Mouse (Mus musculus): ENCODE measurements around the gene Ehd4. TPM values are rescaled to one million over a fixed set of nuclear protein-coding genes. Genes with fewer than 3 reads are reported as not detected.

Ehd4 gene
- total RNA-seq, 2 experiments from 2014 or later, result 12.1 to 15.0 TPM

GRCm38 (mm10) chr2:120064639-120065038 is 89.8 kb downstream of the Ehd4 start:
- intact Hi-C loops (cut with DNase I), result no loop called here
- no peak for DNase-seq (ENCODE audit: extremely low spot score in 1 of 2, low spot score in 2 of 2)
- peak; percentile 30 for TF ChIP-seq CTCF (IDR thresholded peaks at IDR 0.05)
- no peak overlapping the region for H3K27ac ChIP-seq
- H3K4me3 ChIP-seq, result no peak overlapping the region

- H3K4me3 ChIP-seq, result no peak overlapping the region
- DNase-seq (ENCODE audit: extremely low spot score in 1 of 2, low spot score in 2 of 2), result no peak
- TF ChIP-seq CTCF (IDR thresholded peaks at IDR 0.05), result no peak
- no peak overlapping the region for H3K27ac ChIP-seq
- intact Hi-C loops (cut with DNase I), result no loop called here
Observed at GRCm38 (mm10) chr2:120062248-120062647, 92.2 kb downstream of the Ehd4 start.

- intact Hi-C loops (cut with DNase I), result no loop called here
- no peak overlapping the region for H3K4me3 ChIP-seq
- H3K27ac ChIP-seq, result no peak overlapping the region
- TF ChIP-seq CTCF (IDR thresholded peaks at IDR 0.05), result no peak
- DNase-seq (ENCODE audit: extremely low spot score in 1 of 2, low spot score in 2 of 2), result no peak
Observed at GRCm38 (mm10) chr2:120060651-120061050, 93.8 kb downstream of the Ehd4 start.

- Histone ChIP-seq H3K4me3 (no peak overlapping the region), H3K27ac (no peak overlapping the region)
- no peak for TF ChIP-seq CTCF (IDR thresholded peaks at IDR 0.05)
- no peak for DNase-seq (ENCODE audit: extremely low spot score in 1 of 2, low spot score in 2 of 2)
- intact Hi-C loops (cut with DNase I), result no loop called here
Observed at GRCm38 (mm10) chr2:120060190-120060589, 94.2 kb downstream of the Ehd4 start.

GRCm38 (mm10) chr2:120059466-120059865 is 94.9 kb downstream of the Ehd4 start:
- TF ChIP-seq CTCF (IDR thresholded peaks at IDR 0.05), result no peak
- intact Hi-C loops (cut with DNase I), result no loop called here
- Histone ChIP-seq H3K4me3 (no peak overlapping the region), H3K27ac (no peak overlapping the region)
- DNase-seq (ENCODE audit: extremely low spot score in 1 of 2, low spot score in 2 of 2), result no peak

- Histone ChIP-seq H3K4me3 (no peak overlapping the region), H3K27ac (no peak overlapping the region)
- no peak for TF ChIP-seq CTCF (IDR thresholded peaks at IDR 0.05)
- no peak for DNase-seq (ENCODE audit: extremely low spot score in 1 of 2, low spot score in 2 of 2)
- intact Hi-C loops (cut with DNase I), result no loop called here
Observed at GRCm38 (mm10) chr2:120058818-120059217, 95.6 kb downstream of the Ehd4 start.

GRCm38 (mm10) chr2:120055923-120056322 is 98.5 kb downstream of the Ehd4 start:
- intact Hi-C loops (cut with DNase I), result no loop called here
- Histone ChIP-seq H3K4me3 (no peak overlapping the region), H3K27ac (no peak overlapping the region)
- DNase-seq (ENCODE audit: extremely low spot score in 1 of 2, low spot score in 2 of 2), result no peak
- TF ChIP-seq CTCF (IDR thresholded peaks at IDR 0.05), result no peak

GRCm38 (mm10) chr2:120054771-120055552 is 99.4 kb downstream of the Ehd4 start:
- no peak for TF ChIP-seq CTCF (IDR thresholded peaks at IDR 0.05)
- H3K4me3 ChIP-seq, result no peak overlapping the region
- intact Hi-C loops (cut with DNase I), result no loop called here
- no peak overlapping the region for H3K27ac ChIP-seq
- no peak for DNase-seq (ENCODE audit: extremely low spot score in 1 of 2, low spot score in 2 of 2)

GRCm38 (mm10) chr2:120051405-120051804 is 103.0 kb downstream of the Ehd4 start:
- Histone ChIP-seq H3K27ac (no peak overlapping the region), H3K4me3 (no peak overlapping the region)
- no peak for TF ChIP-seq CTCF (IDR thresholded peaks at IDR 0.05)
- intact Hi-C loops (cut with DNase I), result no loop called here
- no peak for DNase-seq (ENCODE audit: extremely low spot score in 1 of 2, low spot score in 2 of 2)

GRCm38 (mm10) chr2:120049632-120050274 is 104.7 kb downstream of the Ehd4 start:
- H3K4me3 ChIP-seq, result no peak overlapping the region
- peak; percentile 45 for TF ChIP-seq CTCF (IDR thresholded peaks at IDR 0.05)
- H3K27ac ChIP-seq, result peak overlapping the region; percentile 64
- intact Hi-C loops (cut with DNase I), result no loop called here
- peak in 1 of 2 experiments; percentile 29 for DNase-seq (ENCODE audit: extremely low spot score in 1 of 2, low spot score in 2 of 2)

GRCm38 (mm10) chr2:120048173-120048572 is 106.2 kb downstream of the Ehd4 start:
- intact Hi-C loops (cut with DNase I), result no loop called here

GRCm38 (mm10) chr2:120046486-120047310 is 107.7 kb downstream of the Ehd4 start:
- peak overlapping the region; percentile 90 for H3K27ac ChIP-seq
- peak overlapping the region; percentile 9; the same call in 1 of the 2 replicates for H3K4me3 ChIP-seq
- DNase-seq (ENCODE audit: extremely low spot score in 1 of 2, low spot score in 2 of 2), result peak; percentile 49 to 61
- intact Hi-C loops (cut with DNase I), result no loop called here
- no peak for TF ChIP-seq CTCF (IDR thresholded peaks at IDR 0.05)

More at GRCm38 (mm10) chr2:120048173-120048572, 106.2 kb downstream of the Ehd4 start:
- Histone ChIP-seq H3K27ac (no peak overlapping the region), H3K4me3 (no peak overlapping the region)
- no peak for DNase-seq (ENCODE audit: extremely low spot score in 1 of 2, low spot score in 2 of 2)
- TF ChIP-seq CTCF (IDR thresholded peaks at IDR 0.05), result no peak

Measured in left cerebral cortex, adult 2 months (tissue).